Mouse (Mus musculus) spleen, adult 2 months (tissue): Measurements from ENCODE around the gene Ephb4.

Source experiments
- CTCF ChIP-seq: fragments of 200-500 bp; IDR thresholded peaks from 2 replicates; pipeline ENCODE4 v1.5.1; 2011; ENCODE audit warnings: mild to moderate bottlenecking, inconsistent platforms; ENCODE audit not compliant: insufficient read depth, insufficient read length, insufficient replicate concordance; ENCODE audit errors: extremely low read depth
- POLR2A ChIP-seq: fragments of 200-500 bp; IDR thresholded peaks from 2 replicates; pipeline ENCODE4 v1.6.1; 2011; ENCODE audit warnings: low read depth, low read length, inconsistent platforms

- TF ChIP-seq POLR2A (no peak), CTCF (no peak)
Observed at GRCm38 (mm10) chr5:137348482-137349383, 1.2 kb upstream of the Ephb4 start.
